Mouse (Mus musculus) heart, postnatal 0 days (tissue): ENCODE results near the gene Coq8b.

Experiments used
- CTCF ChIP-seq: IDR thresholded peaks from 2 replicates; pipeline ENCODE4 v1.5.1; 2016; ENCODE audit warnings: antibody characterized with exemption, control low read depth, low read depth
- EP300 ChIP-seq: IDR thresholded peaks from 2 replicates; pipeline ENCODE4 v1.6.1; 2016; ENCODE audit warnings: antibody characterized with exemption, low read depth

GRCm38 (mm10) chr7:27295956-27296355 is 63.1 kb downstream of the Coq8b start:
- TF ChIP-seq CTCF (no peak), EP300 (no peak)
